Mouse (Mus musculus) limb, embryonic 13.5 days (tissue): ENCODE measurements around the gene Irak1bp1. TPM values are rescaled to one million over a fixed set of nuclear protein-coding genes. Genes with fewer than 3 reads are reported as not detected.

Experiments
- ATAC-seq: fragments of 200-750 bp; cut with Nextera tagmentation; 2 replicates; pipeline ENCODE4 v1.8.0; 2017; ENCODE audit warnings: low read depth, moderate number of reproducible peaks, moderate TSS enrichment; ENCODE audit not compliant: low FRiP score
- H3K27ac ChIP-seq: fragments of 300-500 bp; sonication (generic); 2 replicates; pipeline ENCODE4 v1.5.1; 2015; ENCODE audit warnings: inconsistent platforms, mild to moderate bottlenecking, moderate library complexity
- H3K27me3 ChIP-seq: fragments of 300-500 bp; sonication (generic); 2 replicates; pipeline ENCODE4 v1.6.1; 2015; ENCODE audit warnings: mild to moderate bottlenecking, inconsistent platforms
- H3K36me3 ChIP-seq: fragments of 300-500 bp; sonication (generic); 2 replicates; pipeline ENCODE4 v1.6.1; 2015; ENCODE audit warnings: inconsistent platforms, mild to moderate bottlenecking, moderate library complexity
- H3K4me1 ChIP-seq: fragments of 300-500 bp; sonication (generic); 2 replicates; pipeline ENCODE4 v1.6.1; 2015; ENCODE audit warnings: inconsistent platforms
- H3K4me2 ChIP-seq: fragments of 300-500 bp; sonication (generic); replicated peaks from 2 replicates; pipeline ENCODE4 v1.6.1; 2015; ENCODE audit warnings: inconsistent platforms, mild to moderate bottlenecking, moderate library complexity
- H3K4me3 ChIP-seq: fragments of 300-500 bp; sonication (generic); 2 replicates; pipeline ENCODE4 v1.5.1; 2015; ENCODE audit warnings: moderate library complexity, mild to moderate bottlenecking, inconsistent platforms
- H3K9ac ChIP-seq: fragments of 300-500 bp; sonication (generic); 2 replicates; pipeline ENCODE4 v1.6.1; 2015; ENCODE audit warnings: mild to moderate bottlenecking, inconsistent platforms
- H3K9me3 ChIP-seq: fragments of 300-500 bp; sonication (generic); 2 replicates; pipeline ENCODE4 v1.6.1; 2016; ENCODE audit warnings: inconsistent platforms
- polyA plus RNA-seq: library from polyadenylated mRNA; unstranded; fragments of >200 nt; fragmentation: Nextera tagmentation; extraction: Ambion mirVana; gene quantifications from 2 replicates; pipeline ENCODE4 v1.2.1, GENCODE M21; 2015

The Irak1bp1 gene
- polyA plus RNA-seq, 1 experiment from 2014 or later, result 23.0 TPM

DNA sequence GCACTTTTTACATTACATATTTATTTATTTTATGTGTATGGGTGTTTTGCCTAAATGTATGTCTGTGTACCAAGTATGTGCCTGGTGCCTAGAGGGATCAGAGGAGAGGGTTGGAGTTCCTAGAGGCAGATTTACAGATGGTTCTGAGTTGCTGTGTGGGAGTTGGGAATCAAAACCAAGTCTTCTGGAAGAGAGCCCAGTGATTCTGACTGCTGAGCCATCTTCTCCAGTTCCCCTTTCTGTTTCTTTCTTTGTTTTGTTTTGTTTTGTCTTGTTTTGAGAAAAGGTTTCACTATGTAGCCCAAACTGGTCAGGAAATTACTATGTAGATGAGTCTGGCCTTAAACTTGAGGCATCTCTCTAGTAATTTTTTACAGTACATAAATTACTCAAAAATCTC is 59.3 kb downstream of the Irak1bp1 start:
- Histone ChIP-seq H3K9ac (no peak overlapping the region), H3K9me3 (no peaks in the 10 kb centered on the region), H3K36me3 (peaks cover 58% of the 10 kb centered on the region), H3K27ac (no peak overlapping the region), H3K4me2 (no peak overlapping the region), H3K27me3 (no peaks in the 10 kb centered on the region), H3K4me1 (no peaks in the 10 kb centered on the region), H3K4me3 (no peak overlapping the region)
- no peak for ATAC-seq

Other genes with a start within 250 kb of the Irak1bp1 start
- gene Phip, start 146.0 kb downstream of the Irak1bp1 start, polyA plus RNA-seq, result 113 and 119 TPM in 2 replicates